Mouse (Mus musculus): ENCODE measurements around the gene Tbxa2r.

The Tbxa2r gene

GRCm38 (mm10) chr10:81305663-81306062 is 22.9 kb upstream of the Tbxa2r start:
- Histone ChIP-seq H3K27me3 (ENCODE audit: control insufficient read depth, insufficient read depth, low read length, poor library complexity, severe bottlenecking) (no peaks in the 10 kb centered on the region), H3K36me3 (ENCODE audit: control insufficient read depth, insufficient read depth, low read length, poor library complexity, severe bottlenecking) (peaks cover 7% of the 10 kb centered on the region)
- DNase-seq (ENCODE audit: low read depth, low spot score), result no peak

- peak; percentile 63 for DNase-seq (ENCODE audit: low read depth, low spot score)
- H3K36me3 ChIP-seq (ENCODE audit: control insufficient read depth, insufficient read depth, low read length, poor library complexity, severe bottlenecking), result peaks cover 7% of the 10 kb centered on the region
These were observed 22.3 kb upstream of the Tbxa2r start for GRCm38 (mm10) chr10:81306173-81306668.

GRCm38 (mm10) chr10:81306837-81307682 is 21.5 kb upstream of the Tbxa2r start:
- DNase-seq (ENCODE audit: low read depth, low spot score), result no peak
- H3K36me3 ChIP-seq (ENCODE audit: control insufficient read depth, insufficient read depth, low read length, poor library complexity, severe bottlenecking), result peaks cover 9% of the 10 kb centered on the region
- H3K27me3 ChIP-seq (ENCODE audit: control insufficient read depth, insufficient read depth, low read length, poor library complexity, severe bottlenecking), result no peaks in the 10 kb centered on the region

More at GRCm38 (mm10) chr10:81306173-81306668, 22.3 kb upstream of the Tbxa2r start:
- no peaks in the 10 kb centered on the region for H3K27me3 ChIP-seq (ENCODE audit: control insufficient read depth, insufficient read depth, low read length, poor library complexity, severe bottlenecking)

GRCm38 (mm10) chr10:81309571-81309970 is 19.0 kb upstream of the Tbxa2r start:
- H3K36me3 ChIP-seq (ENCODE audit: control insufficient read depth, insufficient read depth, low read length, poor library complexity, severe bottlenecking), result peaks cover 19% of the 10 kb centered on the region
- peak; percentile 42 for DNase-seq (ENCODE audit: low read depth, low spot score)
- H3K27me3 ChIP-seq (ENCODE audit: control insufficient read depth, insufficient read depth, low read length, poor library complexity, severe bottlenecking), result no peaks in the 10 kb centered on the region

DNA sequence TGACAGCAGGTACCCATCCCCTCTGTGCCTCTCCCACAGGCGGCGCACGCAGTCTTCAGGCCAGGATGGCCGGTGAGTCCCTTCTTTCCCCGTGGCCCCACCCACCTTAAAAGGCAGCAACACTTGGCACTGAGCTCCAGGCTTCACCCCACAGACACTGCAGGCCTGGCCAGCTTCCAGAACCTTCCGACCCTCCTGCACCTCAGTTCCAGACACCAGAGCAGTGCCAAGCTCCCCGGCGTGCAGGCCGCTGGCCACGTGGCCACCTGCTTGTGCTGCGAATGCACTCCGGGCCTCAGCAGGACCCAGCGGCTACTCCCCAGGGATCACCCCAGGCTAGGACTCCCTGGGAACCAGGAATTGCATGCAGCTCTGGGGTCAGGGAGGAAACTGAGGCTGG is 14.9 kb upstream of the Tbxa2r start:
- no peaks in the 10 kb centered on the region for H3K27me3 ChIP-seq (ENCODE audit: control insufficient read depth, insufficient read depth, low read length, poor library complexity, severe bottlenecking)
- DNase-seq (ENCODE audit: low read depth, low spot score), result no peak
- H3K36me3 ChIP-seq (ENCODE audit: control insufficient read depth, insufficient read depth, low read length, poor library complexity, severe bottlenecking), result peaks cover 22% of the 10 kb centered on the region

DNA sequence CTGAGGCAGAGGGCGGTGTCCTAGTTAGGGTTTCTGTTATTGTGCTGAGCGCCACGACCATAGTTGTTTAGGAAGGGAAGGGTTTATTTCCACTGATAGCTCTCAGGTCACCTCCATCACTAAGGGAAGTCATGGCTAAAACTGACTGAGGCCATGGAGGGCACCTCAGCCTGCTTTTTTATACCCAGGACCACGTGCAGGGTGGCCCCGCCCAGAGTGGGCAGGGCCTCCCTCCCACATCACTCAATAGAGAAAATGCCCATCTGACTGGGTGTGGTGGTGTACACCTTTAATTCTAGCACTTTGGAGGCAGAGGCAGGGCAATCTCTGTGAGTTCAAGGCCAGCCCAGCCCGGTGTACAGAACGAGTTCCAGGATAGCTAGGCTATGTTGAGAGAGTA is 14.3 kb upstream of the Tbxa2r start:
- H3K27me3 ChIP-seq (ENCODE audit: control insufficient read depth, insufficient read depth, low read length, poor library complexity, severe bottlenecking), result no peaks in the 10 kb centered on the region
- peaks cover 22% of the 10 kb centered on the region for H3K36me3 ChIP-seq (ENCODE audit: control insufficient read depth, insufficient read depth, low read length, poor library complexity, severe bottlenecking)

GRCm38 (mm10) chr10:81315587-81315986 is 12.9 kb upstream of the Tbxa2r start:
- Histone ChIP-seq H3K27me3 (ENCODE audit: control insufficient read depth, insufficient read depth, low read length, poor library complexity, severe bottlenecking) (no peaks in the 10 kb centered on the region), H3K36me3 (ENCODE audit: control insufficient read depth, insufficient read depth, low read length, poor library complexity, severe bottlenecking) (peaks cover 20% of the 10 kb centered on the region)
- no peak for DNase-seq (ENCODE audit: low read depth, low spot score)

More for the DNA sequence above, 14.3 kb upstream of the Tbxa2r start:
- no peak for DNase-seq (ENCODE audit: low read depth, low spot score)

DNA sequence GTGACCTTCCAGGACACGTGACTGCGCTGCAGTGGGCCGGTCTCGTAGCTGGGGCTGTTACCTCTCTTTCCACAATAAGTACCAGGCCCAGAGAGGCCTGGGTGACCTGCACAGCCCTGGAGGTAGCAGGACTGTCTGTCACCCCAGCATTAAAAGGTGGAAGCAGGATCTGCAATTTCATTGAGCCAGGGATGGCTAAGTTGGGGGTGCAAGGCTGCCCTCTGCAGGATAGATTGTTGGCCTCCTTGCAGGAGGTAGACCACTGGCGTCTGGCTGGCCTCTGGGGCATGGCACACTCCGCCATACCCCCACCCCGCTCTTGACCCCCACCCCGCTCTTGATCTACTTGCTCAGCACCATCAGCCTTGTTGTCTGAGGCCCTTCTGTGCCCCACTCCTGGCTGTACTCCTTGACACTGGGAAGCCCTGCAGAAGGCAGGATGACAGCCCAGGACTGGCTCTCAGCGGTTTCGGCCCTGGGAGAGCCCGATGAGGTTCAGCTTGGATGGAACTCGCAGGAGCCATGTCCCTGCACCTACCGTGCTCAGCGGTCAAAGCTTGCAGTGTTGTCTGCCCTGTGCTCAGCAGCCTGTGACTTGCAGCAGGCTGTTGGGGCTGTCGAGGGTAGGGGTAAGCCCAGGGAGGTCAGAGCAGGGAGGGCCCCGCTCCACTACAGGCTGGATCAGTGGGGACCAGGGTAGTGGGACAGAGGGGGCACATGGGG is 12.0 kb upstream of the Tbxa2r start:
- DNase-seq (ENCODE audit: low read depth, low spot score), result peak; percentile 67
- H3K27me3 ChIP-seq (ENCODE audit: control insufficient read depth, insufficient read depth, low read length, poor library complexity, severe bottlenecking), result no peaks in the 10 kb centered on the region
- peaks cover 19% of the 10 kb centered on the region for H3K36me3 ChIP-seq (ENCODE audit: control insufficient read depth, insufficient read depth, low read length, poor library complexity, severe bottlenecking)

- Histone ChIP-seq H3K36me3 (ENCODE audit: control insufficient read depth, insufficient read depth, low read length, poor library complexity, severe bottlenecking) (peaks cover 16% of the 10 kb centered on the region), H3K27me3 (ENCODE audit: control insufficient read depth, insufficient read depth, low read length, poor library complexity, severe bottlenecking) (no peaks in the 10 kb centered on the region)
- DNase-seq (ENCODE audit: low read depth, low spot score), result no peak
These were observed 11.3 kb upstream of the Tbxa2r start for GRCm38 (mm10) chr10:81317273-81317672.

- Histone ChIP-seq H3K27me3 (ENCODE audit: control insufficient read depth, insufficient read depth, low read length, poor library complexity, severe bottlenecking) (no peaks in the 10 kb centered on the region), H3K36me3 (ENCODE audit: control insufficient read depth, insufficient read depth, low read length, poor library complexity, severe bottlenecking) (peaks cover 14% of the 10 kb centered on the region; the same call in 1 of the 2 replicates)
- DNase-seq (ENCODE audit: low read depth, low spot score), result no peak
These were observed 9.8 kb upstream of the Tbxa2r start for GRCm38 (mm10) chr10:81318589-81319329.

- no peaks in the 10 kb centered on the region for H3K27me3 ChIP-seq (ENCODE audit: control insufficient read depth, insufficient read depth, low read length, poor library complexity, severe bottlenecking)
- H3K36me3 ChIP-seq (ENCODE audit: control insufficient read depth, insufficient read depth, low read length, poor library complexity, severe bottlenecking), result peaks cover 17% of the 10 kb centered on the region
- peak; percentile 36 for DNase-seq (ENCODE audit: low read depth, low spot score)
These were observed 9.2 kb upstream of the Tbxa2r start for GRCm38 (mm10) chr10:81319330-81319699.

DNA sequence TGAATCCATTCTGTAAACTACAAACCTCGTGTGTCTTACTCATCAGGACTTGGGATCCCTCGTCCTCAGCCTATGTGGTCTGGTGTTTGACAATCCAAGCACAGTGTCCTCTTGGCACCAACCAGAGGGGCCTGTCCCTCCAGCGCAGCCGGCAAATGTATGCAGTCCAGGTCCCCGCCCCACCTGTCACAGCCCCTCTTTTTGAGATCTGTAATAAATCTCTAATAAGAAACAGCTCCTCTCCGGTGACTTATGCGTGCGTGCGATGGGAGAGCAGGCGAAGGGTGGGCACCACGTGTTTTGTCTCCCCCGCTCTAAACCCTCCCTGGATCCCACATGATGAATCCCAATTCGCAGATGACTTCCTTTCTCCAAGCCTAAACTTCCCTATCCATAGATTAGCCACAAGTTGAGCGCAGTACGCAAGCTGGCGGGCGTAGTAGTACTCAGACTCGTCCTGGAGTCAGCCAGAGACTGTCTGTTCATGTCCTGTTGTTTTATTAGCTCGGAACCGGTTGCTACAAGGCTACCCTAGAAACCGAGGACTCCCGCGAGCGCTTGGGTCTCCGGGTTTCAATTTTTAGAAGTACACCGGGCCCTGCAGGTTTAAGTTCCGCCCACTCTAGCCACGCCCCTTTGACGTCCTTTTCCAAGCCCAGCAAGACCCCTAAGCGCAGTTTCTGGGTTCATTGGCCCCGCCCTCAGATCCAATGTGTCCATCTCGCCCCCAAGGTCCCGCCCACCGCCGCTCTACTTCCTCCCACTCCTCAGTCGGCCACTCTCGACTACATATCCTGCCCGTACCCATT is 8.6 kb upstream of the Tbxa2r start:
- Histone ChIP-seq H3K27me3 (ENCODE audit: control insufficient read depth, insufficient read depth, low read length, poor library complexity, severe bottlenecking) (no peaks in the 10 kb centered on the region), H3K36me3 (ENCODE audit: control insufficient read depth, insufficient read depth, low read length, poor library complexity, severe bottlenecking) (peaks cover 21% of the 10 kb centered on the region)
- peak; percentile 29 for DNase-seq (ENCODE audit: low read depth, low spot score)

GRCm38 (mm10) chr10:81320550-81321347 is 7.8 kb upstream of the Tbxa2r start, which contains the start of gene Cactin:
Gene Cactin, plus strand, starts transcription at chr10:81321103.
- H3K36me3 ChIP-seq (ENCODE audit: control insufficient read depth, insufficient read depth, low read length, poor library complexity, severe bottlenecking), result peaks cover 17% of the 10 kb centered on the region

More at GRCm38 (mm10) chr10:81320550-81321347, 7.8 kb upstream of the Tbxa2r start, which contains the start of gene Cactin:
- H3K27me3 ChIP-seq (ENCODE audit: control insufficient read depth, insufficient read depth, low read length, poor library complexity, severe bottlenecking), result no peaks in the 10 kb centered on the region
- DNase-seq (ENCODE audit: low read depth, low spot score), result peak; percentile 100
